Mouse (Mus musculus) c-Kit-positive CD71-positive TER-119-positive erythroid progenitor cells, embryonic 14.5 days (primary cell): Measurements from ENCODE around the gene Ints14.

ENCODE experiments used
- DNase-seq: peaks from one replicate; pipeline ENCODE4 v3.0.0-alpha.2; 2013; ENCODE audit warnings: low spot score

The Ints14 gene

DNA sequence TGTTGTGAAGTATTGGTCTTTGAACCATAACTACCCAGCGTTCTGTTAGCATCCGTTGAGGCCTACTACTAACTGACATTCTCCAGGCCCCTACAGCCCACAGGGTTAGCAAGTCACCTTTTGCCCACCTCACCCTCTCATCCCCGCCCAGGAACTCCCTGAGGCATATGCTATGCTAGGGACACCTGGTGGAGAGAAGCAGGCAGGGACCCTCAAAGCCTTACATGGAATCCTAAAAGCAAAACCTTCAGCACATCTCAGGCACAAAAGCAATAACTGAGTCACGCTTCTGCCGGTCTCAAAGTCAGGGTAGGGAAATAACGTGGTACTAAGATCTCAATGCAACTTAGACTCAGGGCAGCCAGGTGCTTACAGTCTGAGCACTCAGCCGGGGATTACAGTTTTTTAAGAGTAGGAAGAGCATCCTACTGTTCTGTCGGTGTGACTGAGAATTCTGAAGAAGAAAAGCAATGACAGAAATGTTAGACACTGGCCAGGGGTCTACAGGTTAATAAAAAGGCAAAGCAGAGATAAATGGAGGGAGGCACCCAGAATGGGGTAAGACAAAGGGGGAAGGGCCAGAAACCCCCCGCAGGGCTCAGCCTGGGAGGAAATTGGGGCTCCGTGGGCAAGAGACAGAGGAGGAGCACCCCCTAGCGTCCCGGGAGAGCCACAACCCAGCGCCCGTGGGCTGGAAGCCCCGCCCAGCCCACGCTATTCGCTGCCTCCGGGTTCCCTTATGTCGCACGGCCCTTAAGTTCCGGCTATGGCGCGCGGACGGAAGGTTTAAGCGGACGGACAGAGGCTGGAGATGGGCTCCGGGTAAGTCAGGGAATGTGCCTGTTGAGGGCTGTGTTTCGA, at the start of gene Ints14:
Ints14 (plus strand) TSS at position 789 of the 861 bp plus-strand sequence.
- DNase-seq, result peak; percentile 96

DNA sequence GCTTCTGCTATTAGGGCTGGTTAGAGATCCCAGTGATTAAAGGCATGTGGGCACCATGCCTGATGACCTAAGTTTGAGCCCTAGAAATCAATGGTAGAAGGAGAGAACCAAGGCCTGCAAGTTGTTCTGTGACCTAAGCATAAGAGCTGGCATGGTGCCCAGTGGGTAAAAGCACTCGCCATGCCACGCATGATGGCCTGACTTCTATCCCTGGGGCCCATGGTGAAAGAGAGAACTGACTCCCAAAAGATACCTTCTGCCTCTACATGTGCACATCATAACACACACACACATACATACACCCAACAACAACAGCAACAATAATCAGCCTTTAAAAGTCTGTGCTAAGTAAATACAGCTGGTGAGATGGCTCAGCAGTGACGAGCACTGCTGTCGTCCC, 47.3 kb upstream of the Ints14 start:
- DNase-seq, result no peak

DNA sequence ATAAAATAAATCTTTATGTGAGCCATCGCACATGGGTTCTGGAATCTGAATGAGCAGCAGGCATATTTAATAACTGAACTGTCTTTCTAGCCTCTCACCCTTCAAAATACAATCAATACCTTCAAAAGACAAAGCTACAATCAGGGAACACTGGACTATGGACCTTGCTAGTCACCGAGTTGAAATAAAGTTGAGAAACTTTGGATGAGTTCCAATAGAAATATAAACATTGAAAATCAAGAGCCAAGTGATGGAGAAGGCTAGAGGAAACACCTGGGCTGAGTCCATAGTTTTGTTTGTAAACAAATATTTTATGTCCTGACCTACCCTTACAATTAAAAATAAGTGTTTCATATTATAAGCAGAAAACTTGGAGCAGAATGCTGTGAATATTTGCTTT, 46.7 kb upstream of the Ints14 start:
- no peak for DNase-seq

DNA sequence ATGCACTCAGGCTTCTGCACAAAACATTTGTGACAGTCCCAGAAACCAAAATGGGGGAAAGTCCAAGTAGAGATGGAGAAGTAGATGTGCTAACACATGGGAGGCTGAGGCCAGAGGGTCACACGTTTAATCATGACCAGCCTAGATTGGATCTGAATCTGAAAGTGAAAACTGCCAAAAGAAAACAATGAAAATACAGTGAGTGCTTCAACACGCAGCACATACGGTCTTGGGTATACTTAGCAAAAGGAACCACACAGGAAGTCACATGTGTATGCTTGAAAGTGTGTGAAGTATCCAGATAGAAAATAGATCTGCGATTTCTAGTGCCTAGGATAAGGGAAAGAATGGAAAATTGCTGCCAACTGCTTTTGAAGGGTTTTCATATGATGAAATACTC, 46.1 kb upstream of the Ints14 start:
- DNase-seq, result no peak

DNA sequence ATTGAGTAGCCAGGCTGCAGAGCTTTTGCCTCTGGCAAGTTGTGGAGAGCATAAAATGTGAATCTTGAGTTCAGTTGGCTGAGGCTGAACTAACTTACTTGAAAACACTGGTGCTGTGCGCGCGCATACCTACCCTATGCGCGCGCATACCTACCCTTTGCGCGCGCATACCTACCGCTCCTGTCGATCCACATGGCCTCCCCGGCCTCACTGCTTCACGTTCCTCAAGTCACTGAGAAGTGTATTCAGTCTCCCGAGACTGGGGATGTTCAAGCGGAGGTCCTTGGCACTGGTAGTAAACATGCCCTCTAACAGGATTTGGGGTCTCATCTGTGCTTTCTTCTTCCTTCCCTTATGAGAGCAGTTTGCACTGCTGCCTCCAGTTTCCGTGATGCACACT, 42.1 kb upstream of the Ints14 start:
- DNase-seq, result peak; percentile 70

DNA sequence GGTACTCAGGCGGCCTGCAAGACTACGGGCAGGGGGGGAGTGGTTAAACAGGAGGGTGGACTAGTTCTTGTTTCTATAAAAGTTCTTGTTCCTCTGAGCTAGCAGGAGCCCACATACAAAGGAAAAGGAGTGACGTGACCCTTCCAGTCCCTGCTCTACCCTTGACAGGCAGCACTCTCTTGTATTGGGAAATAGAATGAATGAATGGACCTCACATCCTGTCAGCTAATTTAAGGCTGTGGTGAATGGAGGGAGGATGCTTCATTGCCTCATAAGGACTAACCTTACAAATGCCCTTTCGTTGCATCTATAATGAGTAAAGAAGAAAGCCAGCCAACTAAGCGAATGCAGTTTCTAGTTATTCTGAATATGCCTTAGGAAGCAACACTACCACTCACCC, 34.9 kb upstream of the Ints14 start:
- no peak for DNase-seq

DNA sequence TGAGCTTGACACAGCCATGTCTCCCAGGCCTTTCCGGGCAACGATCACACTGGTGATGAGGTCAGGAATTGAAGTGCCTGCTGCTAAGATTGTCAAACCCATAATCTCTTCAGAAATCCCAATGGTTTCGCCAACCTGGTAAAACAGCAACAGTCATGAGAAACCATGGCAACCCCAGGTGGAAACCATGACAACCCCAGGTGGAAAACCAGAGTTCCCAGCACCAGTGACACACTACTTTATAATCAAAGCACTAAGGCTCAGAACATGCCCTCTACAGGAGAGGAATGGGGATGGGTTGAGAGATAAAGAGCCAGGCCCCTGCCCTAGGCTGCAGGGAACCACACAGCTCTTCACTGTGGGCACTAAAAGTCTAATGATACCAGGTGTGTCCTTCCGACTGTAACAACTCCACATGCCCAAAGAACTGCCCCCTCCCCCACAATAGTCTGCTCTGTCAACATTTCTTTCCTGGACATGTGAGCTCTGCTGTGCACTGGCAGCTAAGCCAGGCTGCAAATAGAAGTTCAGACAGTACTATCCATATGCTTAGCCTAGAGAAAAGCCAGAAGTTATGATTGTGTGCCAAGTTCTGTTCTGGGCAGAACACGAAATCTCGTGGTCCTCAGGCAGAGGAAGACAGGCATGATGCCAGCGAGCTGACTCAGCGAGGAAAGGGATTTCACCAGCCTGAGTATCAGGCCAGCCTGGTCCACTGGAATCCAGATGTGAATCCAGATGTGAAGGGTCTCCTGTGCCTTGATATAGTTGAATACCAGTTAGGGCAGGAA, 34.3 kb upstream of the Ints14 start:
- no peak for DNase-seq

DNA sequence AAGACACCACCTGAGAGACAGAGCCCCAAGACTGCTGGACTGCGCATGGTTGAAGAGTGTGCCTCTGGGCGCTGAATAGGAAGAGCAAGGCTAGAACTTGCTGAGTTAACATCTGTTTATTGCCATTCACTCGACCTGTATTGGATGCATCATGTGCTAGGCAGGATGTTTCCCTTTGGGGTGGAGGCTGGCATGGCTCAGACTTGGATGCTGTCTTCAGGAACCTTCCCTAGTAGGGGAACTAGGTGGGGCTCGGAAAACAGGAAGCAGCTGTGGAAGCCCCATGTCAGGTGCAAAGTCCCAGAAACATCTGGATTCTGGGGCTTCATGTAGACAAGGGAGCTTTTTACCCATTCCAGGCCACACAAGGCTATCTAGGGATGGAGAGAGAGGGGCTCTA, 30.4 kb upstream of the Ints14 start:
- no peak for DNase-seq

DNA sequence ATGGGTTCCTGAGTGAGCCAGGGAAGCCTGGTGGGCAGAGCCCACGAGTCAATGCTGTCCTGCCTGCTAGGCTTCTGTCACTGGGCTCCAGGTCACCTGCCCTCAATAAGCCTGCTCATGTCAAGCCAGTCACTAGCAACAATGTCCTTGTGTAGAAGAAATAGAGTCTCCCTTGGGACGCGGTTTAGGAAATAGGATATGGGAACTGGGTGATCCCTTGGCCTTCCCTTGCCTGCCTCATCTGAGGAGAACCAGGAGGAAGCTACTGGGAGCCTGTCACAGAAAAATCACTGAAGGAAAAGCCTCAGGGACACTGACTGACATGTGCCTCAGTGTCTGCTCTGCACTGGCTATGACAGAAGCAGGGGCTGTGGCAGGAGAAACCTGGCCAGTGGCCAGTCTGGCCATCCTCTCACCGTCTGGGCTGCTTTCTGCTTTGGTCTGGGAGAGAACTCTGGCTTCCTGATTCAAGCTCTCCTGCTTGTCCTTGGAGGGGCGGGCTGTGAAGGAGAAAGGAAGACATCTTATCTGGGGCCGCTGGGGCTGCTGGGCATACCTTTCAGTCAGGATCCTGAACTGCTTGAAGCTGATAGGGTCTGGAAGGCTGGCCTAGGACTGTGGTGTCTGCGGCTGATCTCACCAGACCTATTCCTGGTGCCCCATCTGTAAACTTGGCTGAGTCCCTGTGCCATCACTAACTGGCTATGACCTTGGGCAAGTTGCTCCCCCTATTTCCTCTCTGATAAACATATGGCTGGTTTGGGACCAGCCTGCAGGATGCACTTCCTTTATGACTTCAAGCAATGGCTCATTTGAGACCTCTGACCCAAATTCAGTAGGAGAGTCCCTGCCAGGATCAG, 28.7 kb upstream of the Ints14 start:
- no peak for DNase-seq

DNA sequence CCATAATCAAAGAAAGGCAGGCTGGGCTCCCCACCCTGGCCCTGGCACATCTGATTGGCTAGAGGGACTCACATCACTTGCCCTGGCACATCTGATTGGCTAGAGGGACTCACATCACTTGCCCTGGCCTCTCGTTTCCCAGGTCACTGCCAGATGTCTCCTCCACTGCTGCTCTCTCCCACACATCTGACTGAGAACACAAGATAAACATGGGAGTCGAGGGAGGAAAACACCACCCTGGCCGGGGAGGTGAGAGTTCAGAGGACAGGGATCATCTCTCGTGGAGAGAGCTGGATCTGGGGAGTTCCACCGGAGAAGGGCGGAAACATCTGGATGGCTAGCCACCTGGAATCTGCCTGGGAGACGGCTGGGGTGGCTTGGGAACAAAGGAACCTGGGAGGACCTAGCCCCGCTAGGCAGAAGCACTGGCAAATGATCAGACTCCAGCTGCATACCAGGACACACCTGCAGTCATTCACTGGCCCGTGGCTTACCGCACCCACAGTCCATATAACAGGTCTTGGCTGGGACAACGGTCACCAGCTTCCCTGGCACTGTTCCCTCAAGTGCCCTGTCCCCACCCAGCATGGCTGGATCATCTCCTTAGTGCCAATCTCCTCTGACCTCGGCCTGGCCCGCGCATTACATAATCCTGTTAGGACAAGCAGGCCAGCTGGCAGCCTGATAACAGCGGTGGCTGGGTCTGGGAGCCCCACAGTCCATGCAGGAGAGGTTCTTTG, 26.5 kb upstream of the Ints14 start:
- peak; percentile 76 for DNase-seq

DNA sequence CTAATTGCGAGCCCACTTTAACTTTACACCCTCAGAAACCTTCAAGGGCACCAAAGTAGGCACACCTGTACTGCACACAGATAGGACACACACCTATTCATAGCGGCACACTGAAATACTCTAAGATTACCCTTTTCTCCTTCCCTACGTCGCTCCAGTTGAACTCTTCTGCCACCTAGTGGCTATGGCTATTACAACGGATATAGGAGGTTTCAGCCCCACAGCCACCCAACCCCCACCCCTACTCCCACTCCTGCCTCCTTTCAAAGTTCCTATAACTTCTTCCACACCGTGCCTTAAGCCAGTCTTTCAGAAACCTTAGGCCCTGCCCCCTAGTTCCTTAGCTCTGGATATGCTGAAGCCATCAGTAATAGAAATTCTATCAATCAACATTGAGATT, 24.2 kb upstream of the Ints14 start:
- peak; percentile 79 for DNase-seq

DNA sequence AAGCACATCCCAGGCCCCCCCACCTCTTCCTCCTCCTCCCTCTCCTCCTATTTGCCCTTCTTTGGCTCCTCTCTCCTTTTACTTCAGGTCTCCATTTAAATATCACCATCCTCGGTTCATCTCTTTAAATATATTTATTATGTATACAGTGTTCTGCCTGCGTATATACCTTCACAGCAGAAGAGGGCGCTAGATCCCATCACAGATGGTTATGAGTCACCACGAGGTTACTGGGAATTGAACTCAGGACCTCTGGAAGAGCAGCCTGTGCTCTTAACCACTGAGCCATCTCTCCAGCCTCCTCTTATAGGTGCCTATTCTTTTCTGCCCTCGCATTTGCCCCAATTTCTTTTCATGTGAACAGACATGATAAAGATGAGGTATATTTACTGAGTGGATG, 23.2 kb upstream of the Ints14 start:
- no peak for DNase-seq

DNA sequence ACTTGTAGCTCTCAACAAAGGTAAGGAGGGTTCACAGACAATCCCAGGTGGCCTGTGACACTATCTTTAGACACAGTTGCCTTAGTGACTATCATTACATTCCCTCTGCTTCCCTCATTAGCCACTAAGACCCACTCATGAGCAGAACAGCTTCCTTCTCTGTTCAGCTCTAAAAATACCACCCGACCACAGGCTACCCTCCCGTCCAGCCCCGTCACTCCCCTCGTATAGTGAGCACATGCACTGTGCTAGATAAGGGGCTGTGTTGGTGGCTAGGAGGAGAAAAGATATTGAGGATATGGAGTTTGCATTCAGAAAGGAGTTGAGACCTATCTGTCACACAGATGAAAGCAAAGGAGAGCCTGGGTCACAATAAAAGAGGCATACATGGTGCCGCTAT, 22.2 kb upstream of the Ints14 start:
- DNase-seq, result no peak

DNA sequence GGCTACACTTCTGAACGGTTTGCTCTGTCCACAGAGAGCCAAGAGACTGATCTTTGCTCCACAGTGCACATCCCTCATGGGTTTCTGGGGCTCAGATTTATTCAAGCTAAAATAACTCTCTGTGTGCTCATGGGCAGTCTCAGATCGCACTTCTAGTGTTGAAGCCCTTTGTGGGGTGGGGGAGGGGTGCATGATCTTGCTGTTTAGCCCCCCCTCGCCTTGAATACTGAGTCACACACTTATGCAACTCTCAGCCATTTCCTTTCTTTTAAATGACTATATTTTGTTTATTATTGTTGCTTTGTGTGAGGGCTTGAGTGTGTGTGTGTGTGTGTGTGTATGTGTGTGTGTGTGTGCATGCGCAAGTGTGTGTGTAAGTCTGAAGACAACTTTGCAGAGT, 21.4 kb upstream of the Ints14 start:
- DNase-seq, result no peak

DNA sequence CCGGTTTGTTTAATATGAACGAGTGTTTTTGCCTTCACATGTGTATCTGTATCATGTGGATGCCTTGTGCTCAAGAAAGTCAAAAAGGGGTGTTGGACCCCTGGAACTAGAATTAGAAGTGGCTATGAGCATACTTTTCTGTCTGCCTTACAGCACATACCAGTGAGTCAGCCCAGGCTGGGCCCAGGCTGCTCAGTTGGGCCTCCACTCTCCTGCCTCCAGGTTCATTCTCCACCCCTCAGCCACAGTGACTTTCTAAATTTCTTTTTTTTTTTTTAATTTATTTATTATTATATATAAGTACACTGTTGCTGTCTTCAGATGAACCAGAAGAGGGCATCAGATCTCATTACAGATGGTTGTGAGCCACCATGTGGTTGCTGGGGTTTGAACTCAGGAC, 20.9 kb upstream of the Ints14 start:
- DNase-seq, result no peak

DNA sequence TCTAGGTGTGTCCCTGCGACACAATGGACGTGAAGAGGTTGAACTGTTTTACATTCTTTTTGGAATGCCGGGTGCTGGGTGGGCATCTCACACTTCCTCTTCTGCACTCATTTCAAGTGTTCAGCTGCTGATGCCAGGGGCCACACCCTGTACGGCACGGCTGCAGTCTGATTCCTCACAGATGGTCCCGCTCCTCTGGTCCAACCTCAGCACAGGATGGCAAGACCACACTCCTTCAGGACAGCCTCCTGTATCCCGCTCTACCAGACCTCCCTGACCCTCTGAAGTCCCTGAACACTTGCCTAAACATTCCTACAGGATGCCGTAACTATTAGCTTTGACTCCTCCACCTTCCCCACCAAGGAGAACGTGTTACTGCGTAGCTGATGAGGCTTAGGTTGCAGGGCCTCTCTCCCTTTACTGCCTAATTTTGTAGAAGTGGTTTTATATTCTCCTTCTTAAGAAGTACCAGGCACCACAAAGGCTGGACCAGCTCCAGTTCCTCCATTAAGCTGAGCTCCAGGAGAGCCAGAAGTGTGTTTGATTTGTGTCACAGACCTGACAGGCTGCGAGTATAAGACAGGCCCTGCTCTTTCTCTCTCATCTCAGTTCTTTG, 19.9 kb upstream of the Ints14 start:
- DNase-seq, result no peak

DNA sequence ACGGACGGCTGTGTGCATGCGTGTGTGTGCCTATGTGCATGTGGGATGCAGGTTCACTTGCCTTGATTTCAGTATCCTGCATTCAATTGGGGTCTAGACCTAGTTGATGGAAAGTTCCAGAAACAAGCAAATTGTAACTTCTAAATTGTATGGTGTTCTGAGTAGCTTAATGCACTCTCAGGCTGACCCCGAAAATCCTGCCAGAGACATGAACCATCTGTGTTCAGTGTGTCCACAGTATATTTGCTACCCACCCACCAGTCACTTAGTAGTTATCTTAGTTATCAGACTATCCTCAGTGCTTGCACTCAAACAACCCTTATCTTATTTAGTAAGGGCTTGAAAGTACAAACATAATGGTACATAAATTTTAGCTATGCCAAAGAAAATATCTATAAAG, 19.1 kb upstream of the Ints14 start:
- no peak for DNase-seq

DNA sequence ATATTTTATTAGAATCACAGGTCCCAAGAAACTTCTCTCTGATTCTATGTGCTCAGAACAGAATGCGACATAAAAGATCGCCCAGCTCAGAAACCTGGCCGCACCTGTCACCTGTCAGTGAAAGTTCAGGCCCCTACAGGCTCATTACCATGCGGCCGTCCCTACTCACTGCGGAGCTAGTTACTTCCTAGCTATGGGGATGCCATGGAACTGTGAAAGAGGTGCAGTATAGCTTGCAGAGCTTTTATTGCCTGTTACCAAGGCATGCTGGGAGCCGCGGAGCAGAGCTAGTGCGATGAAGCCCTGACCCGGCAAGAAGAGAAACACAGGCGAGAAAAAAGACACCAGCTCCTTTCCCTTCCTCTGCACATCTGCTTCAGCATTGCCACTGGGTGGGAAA, 16.7 kb upstream of the Ints14 start:
- no peak for DNase-seq

DNA sequence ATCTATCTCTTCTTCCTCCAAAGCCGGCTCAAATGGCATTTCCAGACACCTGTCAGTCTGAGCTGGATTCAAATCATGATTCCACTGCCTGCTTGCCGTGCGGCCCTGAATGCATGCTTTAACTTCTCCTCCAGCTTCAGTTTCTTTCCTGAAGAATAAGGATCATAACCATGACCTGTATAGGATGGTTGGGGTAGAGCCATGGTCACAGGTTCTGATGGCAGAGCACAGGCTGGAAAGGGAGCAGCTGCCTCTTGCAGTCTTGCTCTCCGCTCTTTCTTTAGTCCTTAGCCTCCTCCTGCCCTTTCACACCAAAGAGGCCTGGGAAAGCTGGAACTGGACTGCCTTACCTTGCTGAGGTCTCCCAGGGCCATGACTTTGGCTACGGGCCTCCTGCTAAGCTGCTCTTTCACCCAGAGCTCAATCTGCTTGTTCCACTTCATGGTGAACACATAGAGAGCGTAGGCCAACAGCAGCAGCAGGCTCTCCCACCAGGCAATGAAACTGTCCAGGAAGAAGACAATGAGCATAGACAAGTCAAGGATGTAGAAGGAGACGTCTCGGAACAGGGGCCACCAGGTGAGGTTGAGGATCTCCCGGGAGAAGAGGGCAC, 13.1 kb upstream of the Ints14 start:
- DNase-seq, result no peak

DNA sequence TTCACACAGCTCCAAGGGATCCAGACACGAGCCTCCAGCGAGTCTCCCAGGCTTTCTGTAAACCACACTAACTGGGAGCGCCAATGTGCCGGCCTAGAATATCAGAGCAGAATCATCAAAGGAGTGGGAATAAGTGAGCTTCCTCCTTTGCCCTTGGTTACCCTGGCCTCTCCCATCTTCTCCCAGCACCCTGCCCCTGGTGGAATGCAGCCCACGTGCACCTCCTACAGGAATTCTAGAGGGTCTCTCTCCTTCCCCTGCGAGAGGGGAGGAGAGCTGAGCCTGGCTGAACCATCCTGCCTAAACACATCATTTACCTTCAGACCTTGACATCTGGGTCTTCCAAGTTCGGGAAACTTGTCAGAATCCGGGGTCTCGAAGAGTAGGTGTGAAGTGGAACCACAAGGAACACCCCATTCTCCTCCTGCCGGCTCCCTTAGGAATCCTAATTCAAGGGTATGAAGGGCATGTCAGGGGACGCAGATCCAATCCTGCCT, 9.5 kb upstream of the Ints14 start, which contains the start of gene Slc24a1:
Slc24a1 (minus strand) TSS at position 447 of the 497 bp plus-strand sequence.
- no peak for DNase-seq

DNA sequence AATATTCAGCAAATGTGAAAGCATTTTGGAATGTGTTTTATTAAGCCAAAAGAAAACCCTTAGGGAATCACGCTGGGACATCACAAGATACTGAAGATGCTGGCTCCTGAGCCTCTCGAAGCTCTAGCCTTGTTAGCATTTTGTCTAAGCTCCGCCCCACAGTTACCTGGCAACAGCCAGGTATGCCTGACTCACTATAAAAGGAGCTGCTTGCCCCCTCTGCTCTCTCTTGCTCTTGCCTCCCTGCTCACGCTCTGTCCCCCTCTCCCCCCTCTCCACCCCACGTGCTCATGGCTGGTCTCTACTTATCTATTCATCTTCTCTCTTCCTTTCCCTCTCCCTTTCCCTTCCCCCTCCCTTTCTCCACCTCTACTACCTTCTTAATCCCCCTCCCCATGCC, 8.7 kb upstream of the Ints14 start:
- no peak for DNase-seq
